Mouse (Mus musculus): ENCODE results near the gene Cxcl10.

Gene Cxcl10

GRCm38 (mm10) chr5:92321631-92322400 lies 26.9 kb downstream of the Cxcl10 start:
- WGBS = 68% methylated on average over 8 of the region's 8 CpGs

- WGBS = 87% methylated on average over 14 of the region's 14 CpGs
Measured at GRCm38 (mm10) chr5:92318596-92318995, 30.1 kb downstream of the Cxcl10 start.

- WGBS = 86% methylated on average over 7 of the region's 7 CpGs
Measured at GRCm38 (mm10) chr5:92318119-92318518, 30.6 kb downstream of the Cxcl10 start.

GRCm38 (mm10) chr5:92313776-92314175 lies 34.9 kb downstream of the Cxcl10 start:
- WGBS = 81% methylated on average over 7 of the region's 7 CpGs

GRCm38 (mm10) chr5:92312046-92312715 lies 36.5 kb downstream of the Cxcl10 start:
- 11% methylated on average over 13 of the region's 13 CpGs for WGBS

GRCm38 (mm10) chr5:92309681-92310511 lies 38.8 kb downstream of the Cxcl10 start, which contains the start of gene Sdad1:
Gene Sdad1 (minus strand): TSS chr5:92310479.
- WGBS = 3% methylated on average over 41 of the region's 41 CpGs

- WGBS = 90% methylated on average over 3 of the region's 3 CpGs
Measured at GRCm38 (mm10) chr5:92304291-92304690, 44.4 kb downstream of the Cxcl10 start.

GRCm38 (mm10) chr5:92302149-92302840 lies 46.4 kb downstream of the Cxcl10 start:
- WGBS = 73% methylated on average over 13 of the region's 13 CpGs
